ENCODE assay signal across 30 mouse cellular contexts in the genomic region with DNA sequence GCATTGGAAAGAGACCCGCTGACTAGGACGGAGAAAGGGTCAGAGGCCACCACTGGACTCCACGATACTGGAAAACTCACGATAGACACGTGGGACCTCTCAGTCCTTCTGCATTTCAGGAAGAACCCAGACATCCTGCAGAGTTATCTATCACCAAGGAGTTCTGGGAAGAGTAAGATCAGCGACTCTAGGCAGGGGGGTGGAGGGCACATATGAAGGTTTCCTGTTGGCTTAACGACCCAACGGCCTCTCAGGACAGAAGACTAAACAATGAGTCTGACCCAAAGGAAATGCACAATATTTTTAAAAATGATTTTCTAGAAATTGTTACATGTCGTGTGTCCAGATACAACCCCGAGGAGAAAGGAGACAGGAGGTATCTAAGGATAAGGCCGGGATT. TPM values are rescaled to one million over a fixed set of nuclear protein-coding genes. Genes with fewer than 3 reads are reported as not detected.
DNase-seq lines count a peak whose midpoint lies in the region; ATAC-seq and TF ChIP-seq lines count a peak whose summit lies in the region.
"Had no signal": no experiment of that assay in that cellular context is flagged by ENCODE, and none has a peak within 500 bp of the region (broad histone marks: within the 10 kb centered on the region; RNA-seq: fewer than 3 reads in every experiment).

No protein-coding gene starts in this region.

- peaks cover 0 to 5% of the 10 kb centered on the region in 2 experiments; a peak in 2 of 4 replicates for H3K4me1 ChIP-seq in liver, embryonic 14.5 days (replicated peaks; ENCODE audit: control insufficient read depth in 2 of 2, insufficient read depth in 2 of 2, low read length in 1 of 2)
- H3K4me1 ChIP-seq in liver, embryonic 12.5 days = peaks cover 12% of the 10 kb centered on the region; the same call in 1 of the 2 replicates
- H3K4me1 ChIP-seq in E14TG2a.4 (replicated peaks; ENCODE audit: low read depth, low read length) = peaks cover 97% of the 10 kb centered on the region
- no peaks in the 10 kb centered on the region; the same call in 1 of the 2 replicates for H3K4me1 ChIP-seq in liver, embryonic 16.5 days (ENCODE audit: control insufficient read depth, low read depth, low read length)
- H3K4me1 ChIP-seq: forebrain, embryonic 15.5 days had no signal

- no peak overlapping the region for H3K9ac ChIP-seq in liver, embryonic 14.5 days (replicated peaks)
- no peak overlapping the region for H3K9ac ChIP-seq in liver, embryonic 12.5 days
- H3K9ac ChIP-seq in liver, embryonic 16.5 days (ENCODE audit: low read depth, low read length) = no peak overlapping the region
- H3K9ac ChIP-seq: embryonic facial prominence, embryonic 13.5 days; forebrain, embryonic 12.5 days; forebrain, embryonic 15.5 days; heart, embryonic 12.5 days; heart, embryonic 15.5 days; hindbrain, embryonic 14.5 days had no signal

- H3K27ac ChIP-seq in liver, embryonic 14.5 days = no peak overlapping the region
- H3K27ac ChIP-seq in liver, embryonic 12.5 days = no peak overlapping the region
- no peak overlapping the region for H3K27ac ChIP-seq in liver, embryonic 16.5 days (ENCODE audit: low read length)
- H3K27ac ChIP-seq: embryonic facial prominence, embryonic 10.5 days; embryonic facial prominence, embryonic 13.5 days; forebrain, embryonic 12.5 days; forebrain, embryonic 15.5 days; heart, embryonic 15.5 days; hindbrain, embryonic 14.5 days; hindbrain, postnatal 0 days had no signal

- TF ChIP-seq EP300 in liver, embryonic 14.5 days (IDR thresholded peaks at IDR 0.05; ENCODE audit: low read depth) = no peak

- no peak overlapping the region for H3K4me2 ChIP-seq in liver, embryonic 14.5 days (ENCODE audit: low read depth)
- H3K4me2 ChIP-seq in liver, embryonic 12.5 days = no peak overlapping the region
- no peak overlapping the region for H3K4me2 ChIP-seq in liver, embryonic 16.5 days (ENCODE audit: low read depth, low read length)
- H3K4me2 ChIP-seq: embryonic facial prominence, embryonic 13.5 days; forebrain, embryonic 12.5 days; forebrain, embryonic 15.5 days; heart, embryonic 12.5 days; heart, embryonic 15.5 days; hindbrain, embryonic 14.5 days had no signal

- peak; percentile 15; the same call in 1 of the 2 replicates for ATAC-seq in liver, embryonic 14.5 days (ENCODE audit: insufficient read depth)
- ATAC-seq in liver, embryonic 12.5 days = no peak
- ATAC-seq in liver, embryonic 16.5 days (ENCODE audit: low read depth) = peak; percentile 37; the same call in 1 of the 2 replicates
- ATAC-seq: forebrain, embryonic 15.5 days; hindbrain, postnatal 0 days; intestine, embryonic 16.5 days had no signal

- no peaks in the 10 kb centered on the region for H3K27me3 ChIP-seq in liver, embryonic 14.5 days (ENCODE audit: control insufficient read depth, insufficient read depth, low read length)
- no peaks in the 10 kb centered on the region for H3K27me3 ChIP-seq in liver, embryonic 12.5 days (replicated peaks)
- H3K27me3 ChIP-seq in E14TG2a.4 (ENCODE audit: insufficient read depth, low read length) = no peaks in the 10 kb centered on the region
- H3K27me3 ChIP-seq in liver, embryonic 16.5 days (ENCODE audit: control insufficient read depth, insufficient read depth, low read depth, low read length) = no peaks in the 10 kb centered on the region
- H3K27me3 ChIP-seq: embryonic facial prominence, embryonic 13.5 days; forebrain, embryonic 12.5 days; forebrain, embryonic 15.5 days; heart, embryonic 12.5 days; heart, embryonic 15.5 days had no signal

- intact Hi-C loops in heart, postnatal 14 days (cut with DNase I) = no loop called here

- no peak overlapping the region for H3K4me3 ChIP-seq in liver, embryonic 14.5 days (ENCODE audit: insufficient read depth in 1 of 2, low read depth in 2 of 2, low read length in 2 of 2)
- H3K4me3 ChIP-seq in liver, embryonic 12.5 days = no peak overlapping the region
- H3K4me3 ChIP-seq in E14TG2a.4 (replicated peaks; ENCODE audit: low read length) = peak overlapping the region; percentile 35
- no peak overlapping the region for H3K4me3 ChIP-seq in liver, embryonic 16.5 days (ENCODE audit: low read depth, low read length)
- H3K4me3 ChIP-seq: embryonic facial prominence, embryonic 10.5 days; embryonic facial prominence, embryonic 13.5 days; erythroblast, embryonic 14.5 days; forebrain, embryonic 12.5 days; forebrain, embryonic 15.5 days; heart, embryonic 12.5 days; heart, embryonic 15.5 days had no signal

- DNase-seq in heart, adult 11 months = peak; percentile 53
- DNase-seq in heart, postnatal 14 days = no peak
- DNase-seq in liver, embryonic 14.5 days (ENCODE audit: low read depth in 3 of 3, low spot score in 3 of 3) = no peak
- no peak for DNase-seq in spleen, postnatal 4 days (ENCODE audit: low spot score in 2 of 2)
- DNase-seq in cerebellum, adult 9-11 months = no peak
- DNase-seq: adrenal gland, postnatal 10 days; adrenal gland, postnatal 36 days; B cell, adult 2 months; cerebellum, adult 11 months; cerebellum, adult 2 months; cerebellum, postnatal 10 days; cerebellum, postnatal 36 days; embryo, embryonic 11 days; gastrocnemius, postnatal 36 days; heart, adult 18-20 months; heart, postnatal 10 days; heart, postnatal 4 days had no signal

- TF ChIP-seq CTCF in liver, embryonic 14.5 days (IDR thresholded peaks at IDR 0.05; ENCODE audit: low read depth) = no peak
- no peak for TF ChIP-seq CTCF in E14TG2a.4 (conservative IDR thresholded peaks at IDR 0.05; ENCODE audit: low read length)

- no peaks in the 10 kb centered on the region for H3K9me3 ChIP-seq in liver, embryonic 14.5 days (ENCODE audit: control insufficient read depth, low read length)
- H3K9me3 ChIP-seq in liver, embryonic 12.5 days (replicated peaks) = no peaks in the 10 kb centered on the region
- H3K9me3 ChIP-seq in E14TG2a.4 (ENCODE audit: low read length) = peaks cover 12% of the 10 kb centered on the region
- H3K9me3 ChIP-seq in liver, embryonic 16.5 days (replicated peaks; ENCODE audit: control insufficient read depth, low read length) = no peaks in the 10 kb centered on the region
- H3K9me3 ChIP-seq: embryonic facial prominence, embryonic 10.5 days; embryonic facial prominence, embryonic 13.5 days; forebrain, embryonic 12.5 days; forebrain, embryonic 15.5 days; heart, embryonic 12.5 days; heart, embryonic 15.5 days had no signal

- 52% methylated on average over 11 of the region's 11 CpGs for WGBS in liver, embryonic 14.5 days (ENCODE audit: insufficient replicate concordance)
- WGBS in liver, embryonic 12.5 days (ENCODE audit: insufficient replicate concordance) = 54% methylated on average over 11 of the region's 11 CpGs
- 48% methylated on average over 11 of the region's 11 CpGs for WGBS in liver, embryonic 16.5 days (ENCODE audit: insufficient replicate concordance)

- H3K36me3 ChIP-seq in liver, embryonic 14.5 days (replicated peaks; ENCODE audit: control insufficient read depth, insufficient read depth, low read depth) = no peaks in the 10 kb centered on the region; the same call in none of the 2 replicates
- H3K36me3 ChIP-seq in liver, embryonic 12.5 days = peaks cover 34% of the 10 kb centered on the region
- peaks cover 73% of the 10 kb centered on the region for H3K36me3 ChIP-seq in E14TG2a.4 (ENCODE audit: insufficient read depth, low read length)
- H3K36me3 ChIP-seq in liver, embryonic 16.5 days (ENCODE audit: control insufficient read depth, insufficient read depth) = peaks cover 3% of the 10 kb centered on the region; the same call in 1 of the 2 replicates
- H3K36me3 ChIP-seq: embryonic facial prominence, embryonic 10.5 days; forebrain, embryonic 12.5 days; forebrain, embryonic 15.5 days; heart, embryonic 15.5 days had no signal

RNA-seq across cellular contexts. Expression of a gene that starts 28.8 kb away (rescaled TPM):
- 10 to 100 TPM in 1 of 2 experiments, 1 to 10 TPM in 1; 6.9 to 12.0 TPM for total RNA-seq in heart, postnatal 14 days (2021)
- polyA plus RNA-seq in liver, embryonic 14.5 days (2012; rRNA removed) = 2.2 and 2.3 TPM in 2 replicates
- polyA plus RNA-seq in liver, embryonic 14.5 days (2014; fragmentation: Nextera tagmentation; extraction: Ambion mirVana) = 3.6 and 4.1 TPM in 2 replicates
- polyA plus RNA-seq in liver, embryonic 12.5 days (2016; fragmentation: Nextera tagmentation; extraction: Ambion mirVana) = 4.8 and 5.5 TPM in 2 replicates
- polyA plus RNA-seq in liver, embryonic 16.5 days (2015; fragmentation: Nextera tagmentation; extraction: Ambion mirVana) = 4.4 and 6.6 TPM in 2 replicates
